Mouse (Mus musculus) activated CD4-positive, CD25-positive, alpha-beta regulatory T cell, adult 4 months (primary cell): ENCODE data around the gene Rad51b. TPM values are rescaled to one million over a fixed set of nuclear protein-coding genes. Genes with fewer than 3 reads are reported as not detected.
A peak's percentile ranks its signal among the peaks of the same experiment; 100 is the strongest.

Experiments
- ATAC-seq: one replicate; pipeline ENCODE4 v1.8.0; 2017
- polyA plus RNA-seq, 2 experiments: library from polyadenylated mRNA; unstranded; fragments of 100-300 nt; shearing (Covaris generic); gene quantifications; one replicate each; pipeline ENCODE4 v1.2.1; 2017

Gene Rad51b
- polyA plus RNA-seq, 2 experiments from 2014 or later, result 1.9 to 2.8 TPM

DNA sequence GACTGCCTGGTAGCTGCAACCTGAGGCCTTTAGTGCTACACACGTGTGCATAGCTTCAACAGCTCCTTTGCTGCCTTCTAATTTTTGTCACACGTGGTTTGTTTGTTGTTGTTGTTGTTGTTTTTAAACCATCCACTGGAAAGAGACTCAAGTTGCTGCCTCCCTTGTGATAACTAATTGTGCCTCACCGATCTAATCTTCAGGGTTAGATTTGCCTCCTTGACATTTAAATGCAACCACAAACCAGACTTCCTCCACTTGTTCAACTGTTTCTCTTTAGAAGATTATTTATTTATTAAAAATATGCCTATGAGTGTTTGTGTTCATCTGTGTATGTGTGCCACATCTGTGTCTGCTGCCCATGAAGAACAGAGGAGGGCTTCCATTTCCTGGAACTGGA lies 84.4 kb downstream of the Rad51b start:
- ATAC-seq, result peak; percentile 71

DNA sequence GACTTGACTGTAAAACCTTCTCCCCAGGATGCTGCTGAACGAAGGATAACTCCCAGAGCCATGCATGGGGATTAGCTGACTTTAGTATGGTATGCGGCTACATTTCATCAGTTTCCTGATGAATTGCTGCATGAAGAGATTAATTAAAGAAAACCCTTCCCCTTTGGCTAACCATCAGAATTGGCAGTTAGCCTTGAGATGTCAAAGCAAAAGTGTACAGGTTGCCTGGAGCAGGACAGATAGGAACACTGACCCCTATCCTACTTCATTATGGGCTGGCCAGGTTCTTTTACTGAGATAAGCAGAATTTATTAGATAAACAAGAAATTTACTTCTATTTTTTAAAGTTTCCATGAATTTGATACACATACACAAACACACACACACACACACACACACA lies 85.3 kb downstream of the Rad51b start:
- ATAC-seq, result no peak

DNA sequence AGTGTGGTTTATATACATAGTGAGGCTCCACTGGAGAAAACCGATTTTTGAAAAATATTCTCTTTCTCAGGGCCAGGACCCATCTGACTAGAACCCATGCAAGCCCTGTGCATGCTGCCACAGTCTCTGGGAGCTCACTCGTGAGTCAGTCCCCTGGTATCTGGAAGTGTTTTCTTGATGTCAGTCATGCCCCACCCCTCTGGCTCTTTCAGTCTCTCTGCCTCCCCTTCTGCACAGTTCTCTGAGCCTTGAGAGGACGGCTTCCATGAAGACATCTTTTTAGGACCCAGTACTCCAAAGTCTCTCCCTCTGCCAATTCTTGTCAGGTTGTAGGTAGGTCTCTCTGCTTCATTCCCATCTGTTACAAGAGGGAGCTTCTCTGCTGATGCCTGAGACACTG lies 86.5 kb downstream of the Rad51b start:
- no peak for ATAC-seq

DNA sequence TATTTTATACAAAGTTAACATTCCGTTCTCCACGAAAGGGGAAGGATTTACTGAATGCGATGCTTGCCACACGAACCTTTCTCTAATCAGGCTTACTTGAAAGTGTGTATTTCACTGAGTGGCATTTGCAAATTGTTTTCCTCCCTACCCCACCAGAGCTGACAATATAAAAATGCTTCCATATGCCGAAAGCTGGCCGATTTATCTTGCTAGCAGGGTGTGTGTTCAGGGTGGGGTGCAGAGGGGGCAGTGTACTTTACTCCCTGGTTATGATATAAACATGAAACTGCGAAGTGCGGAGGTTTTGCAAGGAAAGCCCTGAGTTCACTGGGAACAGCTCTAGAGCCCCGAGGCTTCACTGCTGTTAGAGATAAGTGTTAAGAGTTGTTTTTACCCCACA lies 87.7 kb downstream of the Rad51b start:
- ATAC-seq, result no peak

DNA sequence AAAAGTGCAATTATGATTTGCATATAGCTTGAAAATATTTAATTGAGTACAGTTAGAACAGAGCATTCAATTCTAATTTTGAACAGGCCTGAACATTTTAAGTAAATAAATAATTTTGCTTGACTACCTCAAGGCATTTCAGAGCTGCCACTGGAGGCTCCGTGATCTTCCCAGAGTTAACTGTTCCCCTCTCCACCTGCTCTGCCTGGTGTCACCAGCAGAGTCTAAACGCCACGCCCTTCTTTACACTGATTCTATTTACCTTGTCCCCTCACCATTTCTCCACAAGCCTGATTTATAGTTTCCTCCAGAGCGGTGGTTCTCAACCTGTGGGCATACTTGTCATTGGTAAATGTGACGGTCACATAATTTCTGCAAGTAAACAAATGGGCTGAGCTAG lies 88.1 kb downstream of the Rad51b start:
- ATAC-seq, result no peak

DNA sequence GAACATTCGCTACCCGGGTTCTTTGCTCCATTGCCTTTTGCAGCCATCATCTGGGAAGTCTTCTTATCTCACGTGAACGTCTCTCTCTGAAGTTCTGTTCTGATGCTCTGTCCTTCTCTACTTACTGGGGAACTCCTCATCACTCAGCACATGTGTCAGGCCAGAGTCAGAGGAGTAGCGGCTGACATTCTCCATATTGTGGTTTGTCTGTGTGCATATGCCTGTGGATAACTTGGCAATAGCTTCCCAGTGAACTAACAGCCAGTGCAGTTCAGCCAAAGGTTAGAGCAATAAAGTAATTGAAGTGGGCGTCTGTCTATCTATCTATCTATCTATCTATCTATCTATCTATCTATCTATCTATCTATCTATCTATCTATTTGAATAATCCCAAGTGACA lies 90.8 kb downstream of the Rad51b start:
- no peak for ATAC-seq

DNA sequence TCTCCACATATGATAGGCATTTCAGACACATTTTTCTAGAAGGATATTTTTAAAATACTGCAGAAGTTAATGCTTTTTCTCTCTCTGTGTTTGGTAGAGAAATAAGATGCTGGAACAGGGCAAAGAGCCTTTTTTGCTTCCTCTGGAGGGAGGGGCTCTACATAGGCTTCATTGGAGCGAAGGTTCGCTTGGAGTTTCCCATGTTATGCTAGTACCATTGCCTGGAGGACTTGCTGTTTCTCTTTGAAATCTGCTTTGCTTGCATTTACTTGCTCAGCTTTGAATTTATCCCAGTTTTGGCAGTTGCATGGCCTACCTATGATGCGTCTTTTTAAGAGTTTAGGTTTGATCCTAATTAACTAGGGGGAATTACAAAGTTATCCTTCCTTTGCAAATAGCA lies 92.2 kb downstream of the Rad51b start:
- ATAC-seq, result no peak

- no peak for ATAC-seq
Measured at GRCm38 (mm10) chr12:79389971-79390370, 92.9 kb downstream of the Rad51b start.

GRCm38 (mm10) chr12:79393636-79394035 lies 96.6 kb downstream of the Rad51b start:
- ATAC-seq, result no peak

DNA sequence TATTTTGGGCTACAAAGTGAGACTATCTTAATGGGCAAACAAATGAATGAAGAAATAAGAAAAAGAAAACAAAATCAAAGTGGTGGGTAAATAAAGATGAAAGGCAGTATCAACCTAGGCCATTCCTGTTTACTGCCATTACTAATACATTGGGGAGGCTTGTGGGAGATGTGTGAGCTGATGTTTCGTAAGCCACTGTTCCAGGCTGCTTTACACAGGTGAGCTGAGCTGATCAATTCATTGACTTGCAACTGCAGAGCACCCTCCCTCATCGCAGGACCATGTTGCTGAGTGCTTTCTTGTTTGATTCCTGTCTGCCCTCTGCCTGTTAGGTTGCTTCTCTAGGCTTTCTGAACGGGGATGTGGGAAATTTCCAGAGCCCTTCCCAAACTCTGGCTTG lies 106.9 kb downstream of the Rad51b start:
- no peak for ATAC-seq

GRCm38 (mm10) chr12:79404494-79404893 lies 107.4 kb downstream of the Rad51b start:
- ATAC-seq, result no peak

DNA sequence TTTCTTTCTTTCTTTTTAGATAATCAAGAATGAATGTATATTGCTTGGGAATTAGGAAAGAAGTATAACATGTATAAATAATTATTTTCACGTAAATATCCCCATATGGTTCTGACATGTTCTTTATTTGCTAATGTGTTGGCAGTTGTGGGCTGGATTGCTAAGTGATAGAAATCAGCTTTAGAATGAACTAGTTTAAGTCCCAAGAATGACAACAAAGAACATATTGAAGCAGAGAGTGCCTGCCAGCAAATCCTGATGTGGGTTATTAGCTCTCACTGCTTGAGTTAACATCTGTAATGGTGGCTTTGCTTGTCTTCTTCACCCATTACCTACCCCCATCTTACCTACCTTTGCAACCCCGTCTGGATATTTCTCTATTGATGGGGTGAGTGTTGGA lies 111.6 kb downstream of the Rad51b start:
- ATAC-seq, result no peak

DNA sequence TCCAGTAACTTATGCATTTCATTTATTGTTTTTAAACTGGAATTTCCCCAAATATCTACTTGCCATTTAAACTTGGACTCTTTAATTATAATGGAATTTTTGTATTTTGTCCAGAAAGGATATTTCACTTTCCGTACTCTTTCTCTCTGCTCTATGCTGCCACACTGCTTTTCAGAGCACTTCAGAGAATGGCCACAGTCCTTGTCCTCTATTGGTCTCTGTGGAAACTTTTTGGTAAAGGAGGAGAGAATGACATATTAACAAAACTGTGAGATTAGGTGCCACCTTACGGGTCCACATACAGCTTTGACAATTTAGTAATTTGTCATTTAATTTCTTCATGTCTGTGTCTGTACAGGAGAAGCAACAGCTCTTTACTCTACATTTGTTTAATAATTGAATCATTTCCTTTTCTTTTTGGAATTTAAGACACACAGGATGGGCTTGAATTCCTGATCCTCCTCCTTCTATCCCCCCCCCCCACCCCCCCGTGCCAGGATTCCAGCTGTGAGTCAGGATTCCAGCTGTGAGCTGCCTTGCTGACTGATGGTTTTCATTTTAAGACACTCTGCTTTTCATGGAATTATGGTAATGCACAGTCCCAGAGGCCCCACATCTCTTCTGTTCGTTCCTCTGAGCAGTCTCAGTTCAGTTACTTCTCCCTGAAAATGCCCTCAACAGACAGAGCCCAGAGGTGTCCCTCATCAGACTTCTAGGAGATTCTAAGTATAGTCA lies 112.2 kb downstream of the Rad51b start:
- ATAC-seq, result no peak

GRCm38 (mm10) chr12:79412894-79413507 lies 115.9 kb downstream of the Rad51b start:
- ATAC-seq, result no peak

- no peak for ATAC-seq
Measured at GRCm38 (mm10) chr12:79417360-79417759, 120.3 kb downstream of the Rad51b start.

DNA sequence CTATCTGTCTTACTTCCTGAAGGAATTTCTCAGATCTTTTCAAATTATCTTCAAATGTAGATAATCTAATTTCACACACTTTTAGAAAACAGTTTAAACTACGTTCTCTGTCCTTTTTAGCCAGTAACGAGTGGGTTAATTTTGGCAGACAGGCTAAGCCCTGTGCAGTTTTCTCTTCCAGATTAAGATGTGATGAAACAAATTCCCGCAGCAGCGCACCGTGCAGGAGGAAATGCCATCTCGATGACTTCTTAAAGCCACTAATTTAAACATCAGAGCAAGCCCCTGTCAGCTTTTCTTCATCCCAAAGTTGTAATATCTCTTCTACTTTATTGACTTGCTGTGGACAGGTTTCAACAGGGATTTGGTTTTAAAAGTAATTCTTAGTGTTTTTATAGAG lies 123.5 kb downstream of the Rad51b start:
- ATAC-seq, result no peak

- peak; percentile 54 for ATAC-seq
Measured at GRCm38 (mm10) chr12:79429507-79430291, 132.6 kb downstream of the Rad51b start.

- no peak for ATAC-seq
Measured at GRCm38 (mm10) chr12:79431138-79431537, 134.1 kb downstream of the Rad51b start.

- no peak for ATAC-seq
Measured at GRCm38 (mm10) chr12:79433724-79434442, 136.8 kb downstream of the Rad51b start.

DNA sequence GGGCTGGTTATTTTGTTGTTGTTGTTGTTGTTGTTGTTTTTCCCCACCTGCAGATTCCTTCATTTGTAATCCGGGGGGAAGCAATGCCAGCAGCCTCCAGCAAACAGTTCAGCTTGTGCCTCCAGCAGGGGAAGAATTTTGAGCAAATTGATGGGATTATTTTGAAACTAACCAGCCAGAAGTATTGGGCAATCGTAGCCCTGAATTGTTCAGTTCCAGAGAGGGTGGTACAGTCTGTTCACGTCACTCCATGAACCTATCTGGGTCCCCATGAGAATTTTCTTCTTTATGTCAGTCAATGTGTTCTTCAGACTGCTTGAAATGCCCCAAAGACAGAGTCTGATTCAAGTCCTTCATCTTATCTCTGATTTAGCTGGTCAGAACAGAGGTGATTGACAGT lies 138.4 kb downstream of the Rad51b start:
- no peak for ATAC-seq

DNA sequence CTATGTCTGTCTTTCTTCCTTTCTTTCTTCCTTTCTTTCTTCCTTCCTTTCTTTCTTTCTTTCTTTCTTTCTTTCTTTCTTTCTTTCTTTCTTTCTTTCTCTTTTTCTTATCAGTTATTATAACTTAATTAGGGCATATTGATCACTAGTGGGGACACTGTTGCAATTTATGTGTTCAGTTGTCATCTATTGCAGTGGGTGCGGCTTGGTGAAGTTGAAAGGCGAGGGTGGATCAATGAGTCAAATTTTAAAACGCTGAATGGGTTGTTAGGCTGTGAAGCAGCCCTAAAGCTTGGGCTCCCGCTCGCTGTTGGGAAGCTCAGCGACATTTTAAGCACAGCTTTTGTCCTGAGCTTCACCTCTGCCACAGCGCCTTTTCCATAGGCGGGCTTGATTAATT lies 139.0 kb downstream of the Rad51b start:
- no peak for ATAC-seq

- no peak for ATAC-seq
Measured at GRCm38 (mm10) chr12:79436892-79437291, 139.8 kb downstream of the Rad51b start.

DNA sequence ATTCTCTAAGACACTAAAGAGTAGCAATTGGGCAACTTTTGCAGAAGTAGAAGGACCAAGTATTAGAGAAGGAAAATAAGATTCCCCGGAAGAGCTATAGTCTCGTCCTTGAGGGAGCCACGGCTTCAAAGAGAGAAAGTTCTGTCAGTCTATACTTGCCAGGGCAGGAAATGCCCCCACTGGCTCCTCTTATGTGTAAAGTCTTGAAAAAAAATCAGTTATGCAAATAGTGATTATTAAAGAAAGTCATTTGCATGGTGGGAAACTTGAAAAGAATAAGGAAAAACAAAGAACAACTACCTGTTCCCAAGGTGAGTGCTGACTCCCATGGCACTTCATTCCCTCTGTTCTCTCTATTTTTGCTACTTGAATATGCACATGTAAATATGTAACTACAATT lies 140.5 kb downstream of the Rad51b start:
- ATAC-seq, result no peak
